Mouse (Mus musculus): ENCODE measurements around the gene Slc23a4. TPM values are rescaled to one million over a fixed set of nuclear protein-coding genes. Genes with fewer than 3 reads are reported as not detected.
A peak's percentile ranks its signal among the peaks of the same experiment; 100 is the strongest.

Slc23a4 gene
- under 1 TPM; 0.45 to 0.83 TPM for total RNA-seq (2021)

DNA sequence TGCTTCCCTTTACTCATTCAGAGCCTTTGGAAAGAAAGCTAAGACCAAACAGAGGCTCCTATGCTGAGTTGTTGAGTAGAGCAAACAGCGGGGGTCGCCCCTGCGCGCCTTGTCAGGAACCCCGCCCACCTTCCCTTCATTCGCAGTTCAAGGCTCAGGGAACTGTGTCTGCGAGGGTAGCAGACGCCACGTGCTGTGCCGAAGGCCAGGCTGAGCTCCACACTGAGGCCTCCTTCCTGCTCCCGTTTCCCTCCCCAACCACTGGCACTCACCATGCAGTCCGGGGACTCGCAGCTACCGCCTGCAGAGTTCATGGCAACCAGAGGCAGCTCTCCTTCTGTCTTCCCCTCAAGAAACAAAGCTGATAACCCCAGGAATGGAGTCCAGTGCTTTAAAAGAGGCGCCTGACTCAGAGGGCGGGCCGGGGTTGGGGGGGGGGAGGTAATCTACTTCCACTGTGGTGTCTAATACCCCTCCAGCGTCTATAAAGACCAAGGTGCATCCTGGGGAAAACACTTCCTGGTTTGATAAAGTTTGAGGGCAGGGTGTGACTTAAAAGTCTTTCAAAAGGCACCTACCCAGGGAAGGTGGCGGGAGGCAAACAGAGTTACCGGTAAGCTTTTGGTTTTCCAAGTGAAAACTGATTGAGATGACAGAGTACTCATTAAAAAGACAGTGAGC, at the start of gene Slc23a4:
Slc23a4 (minus strand) TSS at position 324 of the 681 bp plus-strand sequence.
- no peak for DNase-seq

- DNase-seq, result no peak
Measured at GRCm38 (mm10) chr6:35033341-35033740, 45.1 kb upstream of the Slc23a4 start.

GRCm38 (mm10) chr6:35032704-35033103, 44.5 kb upstream of the Slc23a4 start:
- DNase-seq, result no peak

GRCm38 (mm10) chr6:35030811-35031210, 42.6 kb upstream of the Slc23a4 start:
- DNase-seq, result no peak

- no peak for DNase-seq
Measured at GRCm38 (mm10) chr6:35030226-35030625, 42.0 kb upstream of the Slc23a4 start.

GRCm38 (mm10) chr6:35028023-35028422, 39.8 kb upstream of the Slc23a4 start:
- DNase-seq, result no peak

DNA sequence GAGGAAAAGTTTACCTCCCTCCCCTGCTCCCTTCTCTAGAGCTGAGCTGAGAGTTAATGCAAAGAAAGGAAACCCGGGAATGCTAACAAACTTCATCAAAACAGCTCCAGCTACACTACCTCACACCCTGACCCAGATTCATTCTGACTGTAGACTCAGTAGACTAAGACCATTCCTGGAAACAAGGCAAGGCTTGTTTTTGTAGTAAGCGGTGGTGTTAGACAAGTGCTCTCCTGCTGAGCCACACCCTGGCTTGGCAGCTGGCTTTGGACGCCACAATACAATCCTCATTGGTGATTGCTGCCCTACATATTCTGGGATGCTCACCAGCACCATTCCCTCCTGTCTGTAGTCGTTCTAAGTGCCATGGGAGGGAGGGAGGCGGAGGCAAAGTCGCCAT, 39.1 kb upstream of the Slc23a4 start:
- DNase-seq, result no peak

DNA sequence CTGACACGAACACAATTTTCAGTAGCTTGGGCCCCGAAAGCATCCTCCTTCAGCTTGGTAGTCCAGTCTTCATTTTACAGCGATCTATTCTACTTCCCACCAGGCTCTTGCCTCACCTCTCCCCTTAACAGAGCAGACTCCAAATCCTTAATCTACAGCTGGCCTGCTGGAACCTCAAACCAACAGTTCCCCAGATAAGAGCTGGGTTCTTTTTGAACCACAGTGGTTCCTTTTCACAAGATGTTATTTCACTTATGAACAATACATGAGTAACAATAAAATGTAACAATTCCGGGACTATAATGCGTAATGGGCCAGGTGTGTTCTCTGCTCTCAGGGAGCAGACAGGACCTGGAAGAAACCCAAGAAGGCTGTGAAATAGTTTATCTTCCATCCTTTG, 28.4 kb upstream of the Slc23a4 start:
- no peak for DNase-seq

GRCm38 (mm10) chr6:35011953-35012352, 23.7 kb upstream of the Slc23a4 start:
- DNase-seq, result no peak

DNA sequence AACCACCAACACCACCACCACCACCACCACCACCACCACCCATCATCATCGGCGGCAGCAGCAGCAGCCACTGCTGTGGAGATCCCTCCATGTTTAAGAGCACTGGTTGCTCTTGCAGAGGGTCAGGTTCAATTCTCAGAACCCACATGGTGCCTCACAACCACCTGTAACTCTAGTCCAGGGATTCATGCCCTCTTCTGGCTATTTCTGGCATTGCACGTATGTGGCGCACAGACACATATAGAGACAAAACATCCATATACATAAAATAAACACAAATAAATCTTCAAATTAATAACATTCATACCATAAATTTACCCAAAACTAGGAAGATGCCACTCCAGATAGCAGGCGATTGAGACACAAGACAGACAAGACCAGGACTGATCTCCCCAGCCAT, 22.5 kb upstream of the Slc23a4 start:
- DNase-seq, result no peak

GRCm38 (mm10) chr6:35002261-35002669, 14.1 kb upstream of the Slc23a4 start:
- DNase-seq, result peak; percentile 68

GRCm38 (mm10) chr6:34999101-34999500, 10.9 kb upstream of the Slc23a4 start:
- DNase-seq, result peak; percentile 35

DNA sequence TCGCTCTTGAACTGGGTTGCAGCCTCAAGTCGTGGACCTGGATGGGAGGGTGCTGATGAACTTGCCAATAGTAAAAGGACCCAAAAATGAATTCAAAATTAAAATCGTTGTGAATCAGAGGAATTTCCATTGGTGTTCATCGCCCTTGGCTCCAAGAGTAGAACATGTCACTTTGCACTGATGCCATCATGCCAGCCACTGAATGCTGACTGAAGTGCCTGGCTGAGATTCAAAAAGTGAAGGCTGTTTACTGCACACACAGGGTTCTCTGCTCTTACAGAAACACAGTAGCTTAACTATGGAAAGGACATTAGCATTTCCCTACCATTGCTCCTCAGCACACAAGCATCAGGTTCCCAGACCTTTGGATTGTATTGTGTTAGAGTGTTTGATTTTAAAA, 8.3 kb upstream of the Slc23a4 start:
- no peak for DNase-seq

GRCm38 (mm10) chr6:34995265-34995681, 7.1 kb upstream of the Slc23a4 start:
- peak; percentile 91 for DNase-seq

DNA sequence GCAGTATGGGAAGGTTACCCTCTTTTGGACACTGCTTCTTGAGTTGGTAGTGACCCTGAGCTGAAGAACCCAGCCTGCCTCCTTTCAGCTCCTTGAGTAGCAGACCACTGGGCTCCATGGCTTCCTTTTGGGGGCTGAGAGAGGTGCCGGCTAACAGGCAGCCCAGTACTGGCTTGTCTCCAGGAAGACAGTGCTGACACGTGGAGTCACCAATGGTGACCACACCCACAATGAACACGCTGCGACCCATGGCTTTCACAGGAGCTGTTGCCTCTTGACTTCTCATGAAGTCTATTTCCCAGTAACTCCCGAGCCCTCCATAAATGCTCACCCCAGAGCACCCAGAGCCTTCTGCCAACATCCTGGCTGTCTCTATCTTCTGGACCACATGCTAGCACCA, 6.5 kb upstream of the Slc23a4 start:
- peak; percentile 26 for DNase-seq

- no peak for DNase-seq
Measured at GRCm38 (mm10) chr6:34989263-34989662, 1.1 kb upstream of the Slc23a4 start.

GRCm38 (mm10) chr6:34987085-34987645, 1.0 kb downstream of the Slc23a4 start:
- no peak for DNase-seq

DNA sequence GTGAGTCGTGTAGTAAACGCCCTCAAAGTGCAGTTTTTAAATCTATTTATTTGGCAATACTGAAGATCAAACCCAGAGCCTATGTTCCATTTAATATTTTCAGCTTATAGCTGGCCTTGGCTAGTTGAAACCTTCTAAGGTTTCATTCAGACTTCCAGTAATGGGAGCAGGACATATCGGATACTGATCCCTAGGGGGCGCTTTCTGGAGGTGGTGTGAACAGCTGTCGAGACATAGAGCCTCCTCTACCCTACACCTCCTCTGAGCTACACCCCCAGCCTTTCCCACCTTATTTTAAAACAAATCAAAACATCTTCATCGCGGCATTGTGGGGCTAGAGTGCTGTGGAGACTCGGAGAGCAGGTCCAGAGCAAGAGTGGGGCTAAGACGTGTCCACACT, 7.5 kb downstream of the Slc23a4 start:
- no peak for DNase-seq

DNA sequence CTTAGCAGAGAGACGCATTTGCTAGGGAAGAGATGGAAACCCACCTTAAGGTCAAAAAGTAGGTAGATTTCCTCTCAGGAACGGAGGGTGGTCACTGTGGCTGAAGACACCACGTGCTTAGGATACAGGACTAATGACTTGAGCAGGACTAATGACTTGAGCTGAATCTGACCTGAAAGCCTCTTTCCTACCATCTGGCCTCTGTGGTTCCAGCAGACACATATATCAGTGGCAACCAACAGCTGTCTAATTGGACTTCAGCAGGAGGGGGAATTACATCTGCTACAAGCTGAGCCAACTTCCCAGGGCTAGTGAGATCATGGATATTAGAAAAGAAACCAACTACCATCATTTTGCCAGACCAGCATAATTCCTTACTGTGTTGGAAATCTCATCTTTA, 8.9 kb downstream of the Slc23a4 start:
- DNase-seq, result no peak

DNA sequence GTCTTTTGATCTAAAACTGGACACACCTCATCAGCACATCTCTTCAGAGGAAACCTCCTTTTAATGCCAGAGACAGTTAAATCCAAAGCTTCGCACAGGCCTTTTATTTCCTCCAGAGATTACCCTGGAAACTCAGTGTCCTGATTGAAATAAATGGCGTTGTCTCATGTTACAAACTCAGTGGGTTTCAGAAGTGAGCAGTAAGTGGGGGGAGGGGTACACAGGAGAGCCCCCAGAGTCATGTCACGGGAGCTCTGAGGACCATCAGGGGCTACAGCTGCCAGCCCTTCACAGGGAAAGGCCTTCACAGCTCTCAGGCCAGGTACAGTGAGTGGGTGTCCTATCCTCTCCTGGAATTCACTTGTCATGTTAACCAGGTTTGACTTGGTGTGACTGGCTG, 17.0 kb downstream of the Slc23a4 start:
- no peak for DNase-seq

- no peak for DNase-seq
Measured at GRCm38 (mm10) chr6:34965819-34966539, 22.2 kb downstream of the Slc23a4 start.

GRCm38 (mm10) chr6:34964550-34964949, 23.7 kb downstream of the Slc23a4 start:
- no peak for DNase-seq

- DNase-seq, result no peak
Measured at GRCm38 (mm10) chr6:34959131-34959530, 29.1 kb downstream of the Slc23a4 start.

DNA sequence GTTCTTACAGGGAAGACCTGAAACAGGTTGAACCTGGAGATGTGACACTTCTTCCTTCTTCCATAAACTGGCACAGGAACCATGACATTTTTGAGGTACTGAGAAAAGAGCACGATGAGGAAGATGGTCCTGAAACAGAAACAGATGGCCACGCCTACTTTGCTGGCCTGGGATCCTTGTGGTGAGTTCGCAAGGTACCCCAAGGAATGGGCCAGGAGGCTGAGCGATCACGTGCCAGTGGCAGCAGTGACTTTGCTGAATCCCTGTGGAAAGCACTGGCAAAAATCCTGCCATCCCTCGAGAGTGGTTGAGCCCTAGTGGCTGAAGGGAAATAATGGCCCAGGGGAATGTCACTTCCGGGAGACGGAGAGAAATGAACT, 32.4 kb downstream of the Slc23a4 start:
- DNase-seq, result no peak
